18 mouse cellular contexts compared by ENCODE assay signal in genomic region chr19:56253271-56253670, GRCm38 (mm10). TPM values are rescaled to one million over a fixed set of nuclear protein-coding genes. Genes with fewer than 3 reads are reported as not detected.
DNase-seq lines count a peak whose midpoint lies in the region; ATAC-seq and TF ChIP-seq lines count a peak whose summit lies in the region.
"Had no signal": no experiment of that assay in that cellular context is flagged by ENCODE, and none has a peak within 500 bp of the region (broad histone marks: within the 10 kb centered on the region; RNA-seq: fewer than 3 reads in every experiment).

No protein-coding gene starts in this region.

- TF ChIP-seq CTCF in kidney, postnatal 0 days (IDR thresholded peaks at IDR 0.05; ENCODE audit: low read depth) = no peak

- no peaks in the 10 kb centered on the region for H3K36me3 ChIP-seq in kidney, postnatal 0 days (ENCODE audit: insufficient read depth, low read length)
- no peaks in the 10 kb centered on the region for H3K36me3 ChIP-seq in embryonic facial prominence, embryonic 15.5 days
- H3K36me3 ChIP-seq: forebrain, embryonic 10.5 days; liver, embryonic 15.5 days had no signal

- no peak for ATAC-seq in kidney, postnatal 0 days (replicated peaks; ENCODE audit: low FRiP score, low read depth)
- ATAC-seq in embryonic facial prominence, embryonic 15.5 days (ENCODE audit: insufficient number of reproducible peaks, low FRiP score, low TSS enrichment, low read depth) = peak; percentile 29; the same call in 1 of the 2 replicates
- ATAC-seq in activated CD4-positive, CD25-positive, alpha-beta regulatory T cell, adult 4 months = no peak

- no peak overlapping the region for H3K9ac ChIP-seq in kidney, postnatal 0 days (ENCODE audit: low read depth, low read length)
- no peak overlapping the region for H3K9ac ChIP-seq in embryonic facial prominence, embryonic 15.5 days
- H3K9ac ChIP-seq: liver, embryonic 15.5 days had no signal

- whole genome bisulfite sequencing in kidney, postnatal 0 days = 56% methylated on average over 10 of the region's 10 CpGs
- 55% methylated on average over 10 of the region's 10 CpGs for WGBS in embryonic facial prominence, embryonic 15.5 days

- H3K4me3 ChIP-seq in kidney, postnatal 0 days (replicated peaks; ENCODE audit: low read depth, low read length) = no peak overlapping the region
- no peak overlapping the region for H3K4me3 ChIP-seq in embryonic facial prominence, embryonic 15.5 days (replicated peaks)
- H3K4me3 ChIP-seq: forebrain, embryonic 10.5 days; liver, embryonic 15.5 days; myocyte had no signal

- no peaks in the 10 kb centered on the region for H3K4me1 ChIP-seq in kidney, postnatal 0 days (replicated peaks; ENCODE audit: insufficient read depth, low read length)
- H3K4me1 ChIP-seq in embryonic facial prominence, embryonic 15.5 days = peaks cover 19% of the 10 kb centered on the region

- H3K9me3 ChIP-seq in kidney, postnatal 0 days (replicated peaks; ENCODE audit: low read length) = no peaks in the 10 kb centered on the region
- no peaks in the 10 kb centered on the region for H3K9me3 ChIP-seq in embryonic facial prominence, embryonic 15.5 days (replicated peaks)
- H3K9me3 ChIP-seq: forebrain, embryonic 10.5 days; liver, embryonic 15.5 days had no signal

- H3K27me3 ChIP-seq in kidney, postnatal 0 days (ENCODE audit: insufficient read depth, low read length) = no peaks in the 10 kb centered on the region
- H3K27me3 ChIP-seq in embryonic facial prominence, embryonic 15.5 days = no peaks in the 10 kb centered on the region
- H3K27me3 ChIP-seq: liver, embryonic 15.5 days had no signal

- H3K27ac ChIP-seq in kidney, postnatal 0 days = no peak overlapping the region
- peak overlapping the region; percentile 55; the same call in 1 of the 2 replicates for H3K27ac ChIP-seq in embryonic facial prominence, embryonic 15.5 days (replicated peaks)
- H3K27ac ChIP-seq: forebrain, embryonic 10.5 days; liver, embryonic 15.5 days had no signal

- DNase-seq in adrenal gland, postnatal 14 days = peak; percentile 28
- DNase-seq in adrenal gland, postnatal 10 days = no peak
- peak; percentile 51 for DNase-seq in kidney, postnatal 0 days (ENCODE audit: low spot score)
- DNase-seq in kidney, adult 18-20 months = no peak
- DNase-seq in lung, postnatal 36 days = peak; percentile 38
- DNase-seq in adrenal gland, postnatal 4 days (ENCODE audit: low spot score in 2 of 2) = no peak
- DNase-seq: cerebellum, adult 9-10 months; embryo, embryonic 11 days; kidney, adult 11 months; right cerebral cortex, postnatal 4 days had no signal

- H3K4me2 ChIP-seq in kidney, postnatal 0 days (ENCODE audit: low read length) = peak overlapping the region; percentile 18; the same call in 1 of the 2 replicates
- H3K4me2 ChIP-seq in embryonic facial prominence, embryonic 15.5 days (replicated peaks) = no peak overlapping the region
- H3K4me2 ChIP-seq: liver, embryonic 15.5 days; midbrain, embryonic 11.5 days had no signal

RNA-seq across cellular contexts. Expression of gene Habp2, which starts 33.7 kb away (rescaled TPM):
- total RNA-seq in adrenal gland, postnatal 14 days (2021) = 0.86 and 19.1 TPM in 2 replicates
- total RNA-seq in adrenal gland, postnatal 10 days (2021) = 10 to 100 TPM; 11.6 to 25.7 TPM
- 50.5 and 57.9 TPM in 2 replicates for polyA plus RNA-seq in kidney, postnatal 0 days (2015; fragmentation: Nextera tagmentation; extraction: Ambion mirVana)
- polyA plus RNA-seq in embryonic facial prominence, embryonic 15.5 days (2015; fragmentation: Nextera tagmentation; extraction: Ambion mirVana) = 0.24 and 0.26 TPM in 2 replicates
- total RNA-seq in adrenal gland, postnatal 4 days (2021) = 1 to 10 TPM; 5.4 to 9.1 TPM
- not detected for polyA plus RNA-seq in activated CD4-positive, CD25-positive, alpha-beta regulatory T cell, adult 4 months (2017; shearing (Covaris generic))
- total RNA-seq: layer of hippocampus, adult 8-10 months; left cerebral cortex, postnatal 25 days had no signal
- polyA plus RNA-seq: forebrain, embryonic 10.5 days; midbrain, embryonic 11.5 days had no signal

Comparison
In these comparisons a context has a peak if more than half of its experiments do, and no peak if none do; other contexts are left out.
1. DNase-seq: peak in adrenal gland, postnatal 14 days (single experiment), kidney, postnatal 0 days (single experiment) and lung, postnatal 36 days (single experiment); none in adrenal gland, postnatal 10 days (single experiment), kidney, adult 18-20 months (single experiment) and adrenal gland, postnatal 4 days (0 of 2).